Mouse (Mus musculus): ENCODE data around the gene Plin3.

DNA sequence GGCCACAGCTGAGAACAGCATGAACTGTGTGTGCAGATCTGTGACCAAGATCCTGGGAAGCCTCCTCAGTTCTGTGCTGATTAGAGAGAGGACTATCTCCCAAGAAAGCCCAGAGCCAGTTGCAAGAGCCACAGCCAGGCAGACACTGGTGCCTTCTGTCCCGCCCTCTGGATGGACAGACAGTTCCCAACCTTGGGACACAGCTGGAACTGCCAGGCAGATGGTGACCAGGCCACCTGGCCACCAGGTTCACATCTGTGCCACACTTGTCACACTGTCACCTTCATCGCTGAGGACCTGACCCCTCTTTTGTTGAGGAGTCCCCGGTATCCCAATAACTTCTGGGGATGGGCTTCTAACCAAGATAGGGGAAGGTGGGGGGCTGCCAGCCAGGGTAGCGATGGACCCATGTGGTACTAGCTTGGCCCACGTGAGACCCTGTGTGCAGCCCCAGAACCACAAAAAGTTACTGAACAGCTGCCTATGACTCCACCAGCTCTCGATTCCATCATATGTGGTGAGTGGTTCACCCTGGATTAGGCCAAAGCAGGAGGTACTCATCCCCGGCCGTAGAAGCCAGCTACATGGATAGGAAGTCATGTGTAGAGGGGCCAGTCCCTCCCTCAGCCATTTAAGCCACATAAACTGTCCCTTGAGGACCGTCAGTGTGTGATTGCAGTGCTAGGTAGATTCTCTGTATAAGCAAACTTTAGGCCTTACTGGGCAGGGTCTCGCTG is 33.2 kb downstream of the Plin3 start:
- TF ChIP-seq POLR2A (IDR thresholded peaks at IDR 0.05; ENCODE audit: insufficient read depth, low read depth, low read length) (no peak), CTCF (IDR thresholded peaks at IDR 0.05) (no peak), EP300 (IDR thresholded peaks at IDR 0.05; ENCODE audit: insufficient read depth, low read depth, low read length) (no peak)

Data from heart, adult 2 months (tissue).